Mouse (Mus musculus) ES-E14 (cell line): ENCODE data around the gene Mamdc4.

Source experiments
- CHD2 ChIP-seq: IDR thresholded peaks from 2 replicates; pipeline ENCODE4 v1.6.1; 2014; ENCODE audit warnings: mild to moderate bottlenecking, low read depth, low read length, inconsistent platforms
- MAFK ChIP-seq: IDR thresholded peaks from 2 replicates; pipeline ENCODE4 v1.6.1; 2014; ENCODE audit warnings: mild to moderate bottlenecking, low read depth, low read length, inconsistent platforms; ENCODE audit not compliant: insufficient read depth
- ZC3H11A ChIP-seq: IDR thresholded peaks from 2 replicates; pipeline ENCODE4 v1.6.1; 2012; ENCODE audit warnings: low read depth, mild to moderate bottlenecking, inconsistent platforms, low read length, borderline replicate concordance

GRCm38 (mm10) chr2:25533707-25534106 lies 40.9 kb downstream of the Mamdc4 start:
- TF ChIP-seq CHD2 (no peak), MAFK (no peak), ZC3H11A (no peak)
